Mouse (Mus musculus) CH12.LX (cell line): ENCODE results near the gene Serpine1. TPM values are rescaled to one million over a fixed set of nuclear protein-coding genes. Genes with fewer than 3 reads are reported as not detected.

ENCODE experiments used
- DNase-seq: peaks from one replicate; pipeline ENCODE4 v3.0.0-alpha.2; 2013; ENCODE audit errors: extremely low read depth
- H3K27ac ChIP-seq: 2 replicates; pipeline ENCODE4 v1.5.1; 2012; ENCODE audit warnings: low read depth, mild to moderate bottlenecking, control low read depth, moderate library complexity; ENCODE audit not compliant: insufficient read depth
- H3K27me3 ChIP-seq: replicated peaks from 2 replicates; pipeline ENCODE3; 2012; ENCODE audit warnings: inconsistent platforms
- H3K36me3 ChIP-seq, 2 experiments: replicated peaks in 1 of 2; 2 replicates each; pipeline versions ENCODE3 to v1.6.1; 2012; ENCODE audit warnings: inconsistent platforms in 1 of 2, low read length in 1 of 2, mild to moderate bottlenecking in 1 of 2, mixed read lengths in 1 of 2, moderate library complexity in 1 of 2; ENCODE audit not compliant: control insufficient read depth in 1 of 2, insufficient read depth in 1 of 2
- H3K4me1 ChIP-seq, 2 experiments: 2 replicates each; pipeline ENCODE4 v1.6.1; 2012; ENCODE audit warnings: inconsistent platforms in 1 of 2, moderate library complexity in 1 of 2; ENCODE audit not compliant: insufficient read depth in 2 of 2, control insufficient read depth in 1 of 2
- H3K4me2 ChIP-seq: 2 replicates; pipeline ENCODE4 v1.6.1; 2012; ENCODE audit warnings: low read depth, mild to moderate bottlenecking, control low read depth; ENCODE audit not compliant: poor library complexity, insufficient read depth, severe bottlenecking
- H3K4me3 ChIP-seq, 3 experiments: fragments of 150-350 bp in 1 of 3; sonication (generic) in 1 of 3; replicated peaks in 1 of 3; 2 replicates each; pipeline versions ENCODE3 to v1.5.1; 2011 to 2012; ENCODE audit warnings: low read depth in 2 of 3, low read length in 2 of 3, mild to moderate bottlenecking in 2 of 3, moderate library complexity in 2 of 3, control low read depth in 1 of 3, improper control_type of control experiment in 1 of 3, inconsistent platforms in 1 of 3, mixed read lengths in 1 of 3; ENCODE audit not compliant: poor library complexity in 1 of 3
- H3K79me2 ChIP-seq: replicated peaks from 2 replicates; pipeline ENCODE4 v1.6.1; 2012; ENCODE audit warnings: mild to moderate bottlenecking, moderate library complexity; ENCODE audit not compliant: control insufficient read depth, poor library complexity, insufficient read depth, severe bottlenecking; ENCODE audit errors: extremely low read depth
- H3K9ac ChIP-seq: 2 replicates; pipeline ENCODE4 v1.6.1; 2012; ENCODE audit warnings: low read depth, mild to moderate bottlenecking, control low read depth, moderate library complexity; ENCODE audit not compliant: insufficient read depth
- H3K9me3 ChIP-seq: replicated peaks from 2 replicates; pipeline ENCODE3; 2012; ENCODE audit warnings: low read length, inconsistent platforms, mixed read lengths
- CTCF ChIP-seq, 2 experiments: IDR thresholded peaks in 1 of 2; conservative IDR thresholded peaks in 1 of 2; 2 replicates each; pipeline ENCODE4 v1.5.1; 2011 to 2012; ENCODE audit warnings: low read depth in 2 of 2, low read length in 2 of 2, improper control_type of control experiment in 1 of 2, inconsistent platforms in 1 of 2, mild to moderate bottlenecking in 1 of 2, moderate library complexity in 1 of 2
- HCFC1 ChIP-seq: IDR thresholded peaks from 2 replicates; pipeline ENCODE4 v1.6.1; 2012; ENCODE audit warnings: low read depth, mild to moderate bottlenecking, inconsistent platforms, low read length, improper control_type of control experiment
- MAZ ChIP-seq: IDR thresholded peaks from 2 replicates; pipeline ENCODE4 v1.6.1; 2012; ENCODE audit warnings: low read depth, mild to moderate bottlenecking, inconsistent platforms, low read length, improper control_type of control experiment, moderate library complexity
- MXI1 ChIP-seq: IDR thresholded peaks from 2 replicates; pipeline ENCODE4 v1.6.1; 2011; ENCODE audit warnings: mild to moderate bottlenecking, low read depth, low read length, improper control_type of control experiment
- RCOR1 ChIP-seq: conservative IDR thresholded peaks from 2 replicates; pipeline ENCODE4 v1.6.1; 2012; ENCODE audit warnings: low read depth, mild to moderate bottlenecking, inconsistent platforms, low read length, improper control_type of control experiment
- SIN3A ChIP-seq: IDR thresholded peaks from 2 replicates; pipeline ENCODE4 v1.6.1; 2012; ENCODE audit warnings: low read length, improper control_type of control experiment, inconsistent platforms
- ZKSCAN1 ChIP-seq: IDR thresholded peaks from 2 replicates; pipeline ENCODE4 v1.6.1; 2012; ENCODE audit warnings: low read depth, inconsistent platforms, low read length, improper control_type of control experiment, borderline replicate concordance
- dilution Hi-C: fragments of 300-500 bp; cut with MboI; formaldehyde crosslinking; loops from 2 replicates; pipeline ENCODE4 v1.14.3; 2020; ENCODE audit warnings: low sequenced_read_pairs; ENCODE audit not compliant: extremely low pct_unique_long_range_greater_than_20kb, extremely low pct_ligation_motif_present
- in situ Hi-C: fragments of 300-500 bp; cut with MboI; formaldehyde crosslinking; loops from 3 replicates; pipeline ENCODE4 v1.14.3; 2019; ENCODE audit warnings: low sequenced_read_pairs, low pct_ligation_motif_present, low pct_unique_long_range_greater_than_20kb, mixed read lengths
- polyA plus RNA-seq: library from polyadenylated mRNA; unstranded; fragments of >175 nt; gene quantifications from 2 replicates; pipeline ENCODE4 v1.2.1, GENCODE M21; 2012; ENCODE audit warnings: low read depth; ENCODE audit not compliant: insufficient read length
- total RNA-seq, 2 experiments: library from RNA; depleted of rRNA; stranded (reverse); fragments of 300-350 nt in 1 of 2; fragments of >200 nt in 1 of 2; gene quantifications; 2 replicates each; pipeline ENCODE4 v1.2.3; 2012 to 2014

The Serpine1 gene
- total and polyA plus RNA-seq, 3 experiments, result 0.51 to 1.8 (median 0.61) TPM

- Histone ChIP-seq H3K9ac (no peak overlapping the region), H3K27ac (no peak overlapping the region), H3K27me3 (peaks cover 13% of the 10 kb centered on the region), H3K4me2 (no peak overlapping the region), H3K79me2 (no peaks in the 10 kb centered on the region), H3K4me3 (no peak overlapping the region), H3K4me1 (peaks cover 11 to 31% of the 10 kb centered on the region in 2 experiments), H3K9me3 (peaks cover 4% of the 10 kb centered on the region), H3K36me3 (no peaks in the 10 kb centered on the region)
- in situ Hi-C loops (no loop called here), dilution Hi-C loops (no loop called here)
- TF ChIP-seq ZKSCAN1, result no peak
- DNase-seq, result no peak
Observed at GRCm38 (mm10) chr5:137077187-137077586, 5.1 kb upstream of the Serpine1 start.

GRCm38 (mm10) chr5:137076191-137076930 lies 4.3 kb upstream of the Serpine1 start:
- Histone ChIP-seq H3K27me3 (peaks cover 12% of the 10 kb centered on the region), H3K4me2 (peak overlapping the region; percentile 4; the same call in 1 of the 2 replicates), H3K9ac (no peak overlapping the region), H3K4me3 (no peak overlapping the region), H3K36me3 (no peaks in the 10 kb centered on the region), H3K27ac (no peak overlapping the region), H3K4me1 (peaks cover 11 to 38% of the 10 kb centered on the region in 2 experiments), H3K79me2 (no peaks in the 10 kb centered on the region)
- in situ Hi-C loops, result no loop called here
- DNase-seq, result peak; percentile 56
- TF ChIP-seq CTCF (conservative IDR thresholded peaks at IDR 0.05 in 1 of 2, IDR thresholded peaks at IDR 0.05 in 1 of 2; ENCODE audit: low read depth in 2 of 2, low read length in 2 of 2) (no peak), MAZ (0 out of 2 replicates have a peak, but pooled peaks have one; percentile 34), MXI1 (no peak), SIN3A (no peak)
- TF ChIP-seq, all 38 proteins: peak for 1
- no peaks in the 10 kb centered on the region for H3K9me3 ChIP-seq
- dilution Hi-C loops, result no loop called here

GRCm38 (mm10) chr5:137075726-137076125 lies 3.7 kb upstream of the Serpine1 start:
- no peak for DNase-seq
- no peak for TF ChIP-seq HCFC1
- no peak for TF ChIP-seq RCOR1
- H3K9me3 ChIP-seq, result no peaks in the 10 kb centered on the region
- no peak overlapping the region for H3K4me3 ChIP-seq
- H3K9ac ChIP-seq, result no peak overlapping the region
- no peaks in the 10 kb centered on the region for H3K79me2 ChIP-seq
- H3K27me3 ChIP-seq, result peaks cover 15% of the 10 kb centered on the region
- dilution Hi-C loops (no loop called here), in situ Hi-C loops (no loop called here)
- no peaks in the 10 kb centered on the region for H3K36me3 ChIP-seq
- peaks cover 11 to 38% of the 10 kb centered on the region in 2 experiments for H3K4me1 ChIP-seq
- no peak overlapping the region for H3K4me2 ChIP-seq
- H3K27ac ChIP-seq, result no peak overlapping the region
